Mouse (Mus musculus) ES-E14 (cell line): ENCODE results near the gene Bclaf3. TPM values are rescaled to one million over a fixed set of nuclear protein-coding genes. Genes with fewer than 3 reads are reported as not detected.
"Not testable (repeated sequence)": the region's sequence is repeated elsewhere in the genome, so short reads cannot be mapped to it uniquely, and the experiment has no call there.

Source experiments
- DNase-seq: peaks from one replicate; pipeline ENCODE4 v3.0.0-alpha.2; 2013; ENCODE audit warnings: low read depth, low spot score
- H3K27ac ChIP-seq: 2 replicates; pipeline ENCODE4 v1.5.1; 2012; ENCODE audit warnings: low read depth, mild to moderate bottlenecking, low read length, moderate library complexity, mixed read lengths; ENCODE audit not compliant: poor library complexity, insufficient read depth, severe bottlenecking
- H3K36me3 ChIP-seq: 2 replicates; pipeline ENCODE4 v1.6.1; 2012; ENCODE audit warnings: mild to moderate bottlenecking, low read length, moderate library complexity, mixed read lengths; ENCODE audit not compliant: control insufficient read depth, poor library complexity, insufficient read depth, severe bottlenecking
- H3K4me1 ChIP-seq, 2 experiments: fragments of 150-350 bp in 1 of 2; sonication (generic) in 1 of 2; 2 replicates each; pipeline ENCODE4 v1.6.1; 2012; ENCODE audit warnings: low read length in 2 of 2, mild to moderate bottlenecking in 1 of 2, mixed read lengths in 1 of 2; ENCODE audit not compliant: control insufficient read depth in 2 of 2, insufficient read depth in 2 of 2, poor library complexity in 1 of 2
- H3K4me3 ChIP-seq, 2 experiments: fragments of 150-350 bp in 1 of 2; sonication (generic) in 1 of 2; 2 replicates each; pipeline ENCODE4 v1.5.1; 2012; ENCODE audit warnings: low read length in 2 of 2, low read depth in 1 of 2, mild to moderate bottlenecking in 1 of 2, mixed read lengths in 1 of 2; ENCODE audit not compliant: insufficient read depth in 1 of 2, poor library complexity in 1 of 2, severe bottlenecking in 1 of 2
- H3K9ac ChIP-seq: 2 replicates; pipeline ENCODE4 v1.6.1; 2012; ENCODE audit warnings: low read depth, mild to moderate bottlenecking, low read length, mixed read lengths; ENCODE audit not compliant: poor library complexity, insufficient read depth, severe bottlenecking
- H3K9me3 ChIP-seq: fragments of 150-350 bp; sonication (generic); 2 replicates; pipeline ENCODE4 v1.6.1; 2012; ENCODE audit warnings: low read depth, mild to moderate bottlenecking, low read length; ENCODE audit not compliant: control insufficient read depth, insufficient read depth
- CHD2 ChIP-seq: IDR thresholded peaks from 2 replicates; pipeline ENCODE4 v1.6.1; 2014; ENCODE audit warnings: mild to moderate bottlenecking, low read depth, low read length, inconsistent platforms
- HCFC1 ChIP-seq: IDR thresholded peaks from 2 replicates; pipeline ENCODE4 v1.6.1; 2012; ENCODE audit warnings: low read length, inconsistent platforms, borderline replicate concordance; ENCODE audit not compliant: insufficient read depth
- MAFK ChIP-seq: IDR thresholded peaks from 2 replicates; pipeline ENCODE4 v1.6.1; 2014; ENCODE audit warnings: mild to moderate bottlenecking, low read depth, low read length, inconsistent platforms; ENCODE audit not compliant: insufficient read depth
- ZC3H11A ChIP-seq: IDR thresholded peaks from 2 replicates; pipeline ENCODE4 v1.6.1; 2012; ENCODE audit warnings: low read depth, mild to moderate bottlenecking, inconsistent platforms, low read length, borderline replicate concordance
- ZNF384 ChIP-seq: IDR thresholded peaks from 2 replicates; pipeline ENCODE4 v1.6.1; 2012; ENCODE audit warnings: low read depth, low read length, inconsistent platforms
- in situ Hi-C, 2 experiments: fragments of 600-800 bp; cut with MboI; formaldehyde crosslinking; loops; one replicate each; pipeline ENCODE4 v1.15.1; 2025; ENCODE audit warnings: low sequenced_read_pairs in 2 of 2, inconsistent platforms in 1 of 2; ENCODE audit not compliant: unreplicated experiment in 2 of 2
- total RNA-seq: library from RNA; depleted of rRNA; stranded (reverse); fragments of 300-350 nt; gene quantifications from 2 replicates; pipeline ENCODE4 v1.2.3, GENCODE M21; 2012; rRNA removed

The Bclaf3 gene
- total RNA-seq: 50.7 and 55.2 TPM in 2 replicates

DNA sequence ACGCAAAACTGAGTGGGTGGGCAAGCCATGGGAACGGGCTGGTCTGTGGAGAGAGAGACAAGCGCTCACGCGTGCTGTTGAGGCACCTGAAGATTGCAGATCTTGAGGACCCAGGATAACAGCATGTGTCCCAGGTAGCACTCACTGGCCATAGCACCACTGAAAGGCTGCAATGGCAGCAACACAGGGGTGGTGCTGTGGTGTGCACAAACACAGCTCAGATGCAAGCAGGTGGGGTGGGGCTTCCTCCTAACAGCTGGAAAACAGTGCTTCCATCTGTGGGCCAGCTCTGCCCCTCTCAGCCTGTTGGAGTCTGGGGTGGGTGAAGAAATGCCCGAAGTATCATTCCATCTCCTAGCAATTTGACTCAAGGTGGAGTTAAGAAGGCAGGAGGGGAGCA, at the start of gene Bclaf3:
TSS of gene Bclaf3 (plus strand) at position 301 of the 400 bp plus-strand sequence.
- peak within 1 kb of the TSS; percentile 80 for H3K9ac ChIP-seq
- H3K36me3 ChIP-seq: no peaks in the 10 kb centered on the region
- H3K27ac ChIP-seq: peak within 1 kb of the TSS; percentile 82
- H3K9me3 ChIP-seq: no peaks in the 10 kb centered on the region
- H3K4me1 ChIP-seq: peaks cover 2% of the 10 kb centered on the region in 2 experiments; a peak in 2 of 4 replicates
- H3K4me3 ChIP-seq: peak within 1 kb of the TSS; percentile 35 to 64
- DNase-seq: no peak
- TF ChIP-seq ZC3H11A (no peak), MAFK (no peak), HCFC1 (no peak)
- in situ Hi-C loops: no loop called here

GRCm38 (mm10) chrX:159478243-159478940, 48.1 kb upstream of the Bclaf3 start:
- H3K27ac ChIP-seq, H3K9me3 ChIP-seq, DNase-seq, H3K9ac ChIP-seq, H3K36me3 ChIP-seq, in situ Hi-C loops, H3K4me1 ChIP-seq, H3K4me3 ChIP-seq: not testable (repeated sequence)

DNA sequence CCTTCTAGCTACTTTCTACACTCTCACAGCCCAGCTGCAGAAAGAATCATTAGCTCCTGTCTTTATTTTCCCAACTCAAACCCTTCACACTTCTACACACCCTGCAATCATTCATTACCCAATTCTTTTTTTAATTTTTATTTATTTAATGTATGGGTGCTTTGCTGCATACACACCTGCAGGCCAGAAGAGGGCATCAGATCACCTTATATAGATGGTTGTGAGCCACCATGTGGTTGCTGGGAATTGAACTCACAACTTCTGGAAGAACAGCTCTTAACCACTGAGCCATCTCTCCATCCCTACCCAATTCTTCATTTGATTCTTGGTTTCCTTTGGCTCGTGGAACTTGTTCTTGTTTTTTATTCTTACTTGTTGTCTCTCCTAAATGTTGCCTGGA, 42.2 kb upstream of the Bclaf3 start:
- DNase-seq: no peak
- Histone ChIP-seq H3K4me1 (no peaks in the 10 kb centered on the region), H3K36me3 (no peaks in the 10 kb centered on the region), H3K4me3 (no peak overlapping the region), H3K9me3 (no peaks in the 10 kb centered on the region), H3K27ac (no peak overlapping the region), H3K9ac (no peak overlapping the region)
- TF ChIP-seq ZNF384 (no peak), MAFK (no peak), ZC3H11A (no peak), CHD2 (no peak), HCFC1 (no peak)
- in situ Hi-C loops: loop anchor here in 1 of 2 experiments (10.0 kb wide), 1 partner anchor 121 kb away; no protein-coding TSS in a partner anchor

- no peak overlapping the region for H3K9ac ChIP-seq
- H3K4me1 ChIP-seq: no peaks in the 10 kb centered on the region
- H3K9me3 ChIP-seq: no peaks in the 10 kb centered on the region
- no peak overlapping the region for H3K27ac ChIP-seq
- no peaks in the 10 kb centered on the region for H3K36me3 ChIP-seq
- no peak for DNase-seq
- TF ChIP-seq ZNF384 (no peak), ZC3H11A (no peak), CHD2 (no peak), HCFC1 (no peak), MAFK (no peak)
- in situ Hi-C loops: no loop called here
- no peak overlapping the region for H3K4me3 ChIP-seq
Observed at GRCm38 (mm10) chrX:159503181-159503580, 23.3 kb upstream of the Bclaf3 start.

DNA sequence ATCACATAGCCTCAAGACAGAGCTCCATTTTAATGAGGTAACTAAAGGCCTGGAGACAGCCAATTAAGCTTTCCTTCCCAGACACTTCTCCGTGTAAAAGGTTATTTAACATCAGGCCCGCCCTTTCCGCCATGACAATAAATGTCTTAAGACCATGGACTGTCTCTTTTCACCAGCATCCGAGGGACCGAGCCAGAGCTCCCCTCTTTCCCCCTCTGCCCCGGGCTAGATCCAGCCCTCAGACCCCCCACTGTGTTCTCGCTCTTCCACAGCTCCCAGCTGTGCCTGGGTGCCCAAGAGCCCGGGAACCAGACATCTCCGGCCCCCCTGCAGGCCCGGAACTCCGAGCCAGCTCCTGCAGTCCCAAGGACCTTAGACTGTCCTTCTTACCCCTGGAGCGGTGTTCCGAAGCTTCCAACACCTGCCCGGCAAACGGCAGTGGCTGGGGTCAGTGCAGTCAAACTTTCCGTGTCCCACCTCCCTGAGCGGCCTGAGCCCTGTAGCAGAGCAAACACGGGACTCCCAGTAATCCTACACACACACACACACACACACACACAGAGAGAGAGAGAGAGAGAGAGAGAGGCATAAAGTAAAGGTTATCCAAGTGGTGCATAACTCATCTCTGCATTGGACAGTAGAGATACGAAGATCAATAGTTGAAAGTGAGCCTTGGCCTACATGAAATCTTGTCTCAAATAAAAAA, 18.0 kb upstream of the Bclaf3 start:
- Histone ChIP-seq H3K4me3 (peak overlapping the region; percentile 2 to 26; a peak in 2 of 4 replicates), H3K9me3 (no peaks in the 10 kb centered on the region), H3K36me3 (no peaks in the 10 kb centered on the region), H3K27ac (peak overlapping the region; percentile 34; the same call in 1 of the 2 replicates), H3K4me1 (no peaks in the 10 kb centered on the region), H3K9ac (peak overlapping the region; percentile 31; the same call in 1 of the 2 replicates)
- in situ Hi-C loops: no loop called here
- no peak for TF ChIP-seq CHD2
- no peak for TF ChIP-seq ZNF384
- TF ChIP-seq ZC3H11A: no peak
- TF ChIP-seq HCFC1: no peak
- TF ChIP-seq MAFK: no peak
- peak; percentile 44 for DNase-seq
